Mouse (Mus musculus): Measurements from ENCODE around the gene Cnmd.

Gene Cnmd

DNA sequence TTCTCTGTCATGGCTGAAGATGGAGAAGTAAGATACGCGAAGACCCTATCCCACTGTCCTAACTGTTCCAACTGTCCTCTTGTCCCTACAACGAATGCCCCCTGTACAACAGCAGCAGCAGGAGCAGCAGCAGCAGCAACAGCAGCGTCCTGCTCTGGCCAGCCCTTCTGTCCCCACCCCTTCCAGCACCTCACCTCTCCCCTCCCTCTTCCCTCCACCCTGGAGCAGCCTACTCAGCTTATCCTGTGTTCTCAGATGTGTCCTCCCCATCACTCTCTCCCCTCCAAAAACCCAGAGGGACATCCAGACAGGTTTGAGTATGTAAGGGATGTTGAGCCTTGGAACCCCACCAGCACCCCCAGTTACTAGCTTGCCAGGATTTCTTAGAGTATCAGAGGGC is at the start of gene Cnmd:
Gene Cnmd, minus strand, starts transcription at position 170 of the 400 bp plus-strand sequence.
- no peak for DNase-seq (ENCODE audit: low spot score)

DNA sequence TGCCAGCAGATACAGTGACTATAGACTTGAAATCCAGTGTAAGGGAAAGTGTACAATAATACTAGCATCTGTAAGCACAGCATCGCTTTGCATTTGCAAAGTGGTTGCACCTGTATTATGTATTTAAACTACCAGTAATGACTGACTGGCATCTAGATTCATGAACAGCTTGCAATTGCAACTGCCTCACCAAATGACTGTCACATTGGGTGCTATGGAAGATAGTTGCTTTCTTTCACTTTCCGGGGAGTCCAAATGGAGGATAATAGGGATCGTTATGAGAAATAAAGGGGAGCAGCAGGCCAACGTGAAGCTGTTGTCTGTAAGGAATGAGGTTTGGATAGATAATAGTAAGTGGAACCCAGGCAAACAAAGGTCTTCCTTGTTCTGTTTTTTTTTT is 49.3 kb upstream of the Cnmd start:
- no peak for DNase-seq (ENCODE audit: low spot score)

GRCm38 (mm10) chr14:79703523-79704172 is 41.7 kb upstream of the Cnmd start:
- no peak for DNase-seq (ENCODE audit: low spot score)

DNA sequence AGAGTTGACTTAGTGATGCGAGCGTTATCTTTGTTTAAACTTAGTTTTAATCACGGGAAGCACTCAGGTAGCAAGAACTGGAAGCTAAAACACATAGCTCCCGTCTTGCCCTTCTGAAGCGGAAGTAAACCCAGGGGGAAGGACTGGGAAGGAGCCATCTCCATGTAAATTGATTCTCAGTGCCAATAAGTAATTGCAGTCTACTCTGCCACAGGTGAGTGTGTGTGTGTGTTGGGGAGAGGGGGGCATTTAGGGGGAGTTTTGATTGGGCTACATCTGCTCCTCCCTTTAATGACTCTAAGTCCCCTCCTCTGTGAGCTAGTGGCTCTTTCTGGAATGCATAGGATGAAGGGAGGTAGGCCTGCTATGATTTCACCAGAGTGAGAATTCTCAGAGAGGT is 39.6 kb upstream of the Cnmd start:
- DNase-seq (ENCODE audit: low spot score): no peak

DNA sequence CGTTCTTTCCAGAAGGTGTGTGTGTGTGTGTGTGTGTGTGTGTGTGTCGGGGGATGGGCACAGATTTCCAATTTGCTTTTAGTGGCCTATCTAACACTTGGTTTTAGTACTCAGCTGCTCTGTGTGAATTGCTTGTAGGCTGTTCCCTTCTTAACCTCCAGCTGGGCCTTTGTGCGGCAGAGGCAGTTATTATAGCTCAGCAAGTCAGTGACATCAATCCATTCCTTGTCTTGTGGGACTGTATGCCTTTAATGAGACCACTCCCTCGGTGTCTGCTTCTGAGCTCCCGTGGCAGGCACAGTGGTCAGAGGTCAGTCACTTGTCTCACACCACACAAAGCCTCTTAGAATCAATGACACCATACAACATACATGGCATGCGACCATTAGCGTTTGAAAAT is 39.1 kb upstream of the Cnmd start:
- DNase-seq (ENCODE audit: low spot score): no peak

- no peak for DNase-seq (ENCODE audit: low spot score)
Measured at GRCm38 (mm10) chr14:79699381-79699780, 37.4 kb upstream of the Cnmd start.

GRCm38 (mm10) chr14:79690068-79690844 is 28.3 kb upstream of the Cnmd start:
- DNase-seq (ENCODE audit: low spot score): no peak

- DNase-seq (ENCODE audit: low spot score): no peak
Measured at GRCm38 (mm10) chr14:79680652-79681051, 18.7 kb upstream of the Cnmd start.

GRCm38 (mm10) chr14:79677891-79678687 is 16.1 kb upstream of the Cnmd start:
- DNase-seq (ENCODE audit: low spot score): no peak

DNA sequence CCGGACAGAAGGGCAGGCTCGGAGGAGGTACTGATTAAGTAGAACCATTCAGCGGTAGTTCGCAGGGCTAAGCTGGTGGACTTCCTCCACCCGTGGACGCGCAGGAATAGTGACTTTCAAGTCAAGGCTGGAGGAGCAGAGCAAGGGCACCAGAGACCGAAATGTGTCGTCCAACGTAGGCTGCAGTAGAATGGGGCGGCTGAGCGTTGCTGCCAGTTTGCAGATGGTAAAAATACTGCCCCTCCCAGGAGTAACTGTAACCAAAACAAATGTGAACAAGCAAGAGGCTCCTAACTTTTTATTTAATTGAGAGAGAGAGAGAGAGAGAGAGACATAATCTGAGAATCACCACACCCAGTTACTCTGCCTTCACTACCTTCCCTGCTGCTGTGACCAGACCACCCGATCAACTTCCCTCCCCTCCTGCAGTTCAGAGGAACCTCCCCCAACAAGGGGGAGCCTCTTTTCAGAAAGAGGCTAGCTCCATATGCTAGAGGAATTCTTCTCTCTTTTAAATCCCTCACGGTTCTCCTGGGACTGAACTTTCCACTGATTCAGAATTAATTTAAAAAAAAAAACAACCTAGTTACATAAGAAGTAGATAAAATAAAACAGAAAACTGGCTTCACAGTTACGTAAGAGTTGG is 15.3 kb upstream of the Cnmd start:
- DNase-seq (ENCODE audit: low spot score): no peak

GRCm38 (mm10) chr14:79673083-79674013 is 11.4 kb upstream of the Cnmd start:
- DNase-seq (ENCODE audit: low spot score): no peak

GRCm38 (mm10) chr14:79672567-79672966 is 10.6 kb upstream of the Cnmd start:
- no peak for DNase-seq (ENCODE audit: low spot score)

DNA sequence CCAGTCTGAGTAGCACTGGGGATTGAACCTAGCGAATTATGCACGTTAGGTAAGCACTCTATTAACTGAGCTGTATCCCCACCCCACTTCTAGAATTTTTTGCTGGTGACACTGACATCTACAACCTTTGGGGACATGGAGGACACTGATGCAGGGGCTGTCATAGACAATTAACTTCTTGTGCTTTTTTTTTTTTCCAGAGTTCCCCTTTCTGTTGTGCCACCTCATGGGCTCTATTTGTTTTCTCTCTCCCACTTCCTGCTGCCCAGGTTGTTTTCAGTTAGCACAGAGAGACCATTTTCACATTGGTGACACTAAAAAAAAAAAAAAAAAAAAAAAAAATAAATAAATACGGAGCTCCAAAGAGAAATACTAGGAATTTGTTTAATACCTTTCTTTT is 9.0 kb upstream of the Cnmd start:
- DNase-seq (ENCODE audit: low spot score): no peak

DNA sequence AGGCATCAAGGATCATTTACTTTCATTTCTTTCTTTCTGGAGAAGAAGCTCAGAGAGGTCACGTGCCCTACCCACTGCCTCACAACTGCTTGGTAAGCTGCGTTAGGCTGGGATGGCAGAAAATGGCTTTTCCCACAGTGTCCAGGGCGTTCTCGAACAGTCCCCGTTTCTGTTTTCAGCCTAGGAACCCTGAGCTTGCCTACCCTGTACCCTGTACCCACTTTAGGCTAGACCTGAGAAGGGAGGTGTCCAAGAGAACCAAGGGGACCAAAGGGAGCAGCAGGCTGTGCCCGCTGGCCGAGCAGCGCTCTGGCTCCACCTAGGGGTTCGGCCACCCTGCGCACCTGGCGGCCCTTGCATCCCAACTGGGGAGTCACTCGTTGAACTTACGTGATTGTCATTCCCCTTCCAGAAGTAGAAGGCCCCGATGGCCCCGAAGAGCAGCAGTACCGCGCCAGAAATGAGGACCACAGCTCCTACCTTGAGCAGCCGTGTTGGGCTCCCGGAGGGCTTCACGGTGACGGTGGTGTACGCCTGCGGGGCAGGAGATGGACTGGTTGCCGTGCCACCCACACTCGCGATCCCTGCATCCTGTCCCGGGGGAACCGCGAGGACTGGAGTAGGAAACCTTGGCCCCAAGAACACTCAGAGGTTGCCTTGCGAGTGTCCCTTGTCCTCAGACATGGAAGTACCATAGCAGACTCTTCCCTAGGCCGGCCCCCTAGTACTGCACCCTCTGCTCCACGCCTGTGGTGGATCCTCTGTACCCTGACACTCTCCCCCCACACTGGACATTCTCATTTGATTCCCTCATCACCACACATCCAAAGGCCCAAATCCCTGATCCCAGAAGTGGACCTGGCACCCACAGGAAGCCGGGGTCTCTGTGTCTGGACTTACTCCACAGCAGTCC is 709 bp downstream of the Cnmd start:
- peak; percentile 61 for DNase-seq (ENCODE audit: low spot score)

- DNase-seq (ENCODE audit: low spot score): no peak
Measured at GRCm38 (mm10) chr14:79660467-79660866, 1.5 kb downstream of the Cnmd start.

GRCm38 (mm10) chr14:79658748-79659508 is 3.0 kb downstream of the Cnmd start:
- no peak for DNase-seq (ENCODE audit: low spot score)

- no peak for DNase-seq (ENCODE audit: low spot score)
Measured at GRCm38 (mm10) chr14:79658286-79658685, 3.7 kb downstream of the Cnmd start.

DNA sequence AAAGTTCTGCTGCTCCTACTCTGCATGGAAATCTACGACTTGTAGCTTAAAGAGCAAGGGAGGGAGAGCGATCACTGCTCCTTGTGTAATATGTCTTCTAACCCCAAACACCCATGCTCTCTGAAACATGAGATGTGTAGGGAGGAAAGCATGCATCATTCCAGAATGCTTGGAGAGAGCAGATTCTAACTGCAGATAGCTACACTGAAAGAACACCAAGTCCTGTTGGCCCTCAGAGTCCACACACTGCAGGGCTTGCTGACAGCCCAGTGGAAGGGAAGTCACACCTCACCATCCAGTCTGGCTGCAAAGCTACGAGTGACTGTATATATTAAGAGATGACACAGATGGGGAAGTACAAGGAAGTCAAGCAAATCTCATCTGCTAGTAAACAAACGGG is 9.3 kb downstream of the Cnmd start:
- no peak for DNase-seq (ENCODE audit: low spot score)

DNA sequence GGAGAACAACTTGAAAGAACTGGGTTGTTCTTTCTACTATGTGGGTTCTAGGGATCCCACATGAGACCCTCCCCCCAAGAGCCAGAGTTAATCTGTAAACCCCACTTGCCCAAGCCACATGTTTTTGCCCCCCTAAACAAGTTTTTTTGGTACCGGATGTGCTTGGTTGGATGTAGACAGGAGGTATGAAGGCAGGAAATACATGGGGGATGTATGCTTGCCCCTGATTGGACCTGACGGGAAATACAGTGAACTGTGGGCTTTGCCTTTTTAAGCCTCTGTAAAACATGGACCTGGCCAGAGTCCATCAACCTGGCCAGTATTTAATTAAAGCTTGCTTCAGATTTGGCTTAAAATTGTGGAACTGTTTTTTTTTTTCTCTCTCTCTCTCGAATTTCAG is 12.3 kb downstream of the Cnmd start:
- DNase-seq (ENCODE audit: low spot score): no peak
